Mouse (Mus musculus) c-Kit-positive CD71-negative TER-119-negative erythroid progenitor cells, embryonic 14.5 days (primary cell): Measurements from ENCODE around the gene Tgm6.

Experiments used
- DNase-seq: peaks from one replicate; pipeline ENCODE4 v3.0.0-alpha.2; 2013; ENCODE audit warnings: low read depth

Gene Tgm6

DNA sequence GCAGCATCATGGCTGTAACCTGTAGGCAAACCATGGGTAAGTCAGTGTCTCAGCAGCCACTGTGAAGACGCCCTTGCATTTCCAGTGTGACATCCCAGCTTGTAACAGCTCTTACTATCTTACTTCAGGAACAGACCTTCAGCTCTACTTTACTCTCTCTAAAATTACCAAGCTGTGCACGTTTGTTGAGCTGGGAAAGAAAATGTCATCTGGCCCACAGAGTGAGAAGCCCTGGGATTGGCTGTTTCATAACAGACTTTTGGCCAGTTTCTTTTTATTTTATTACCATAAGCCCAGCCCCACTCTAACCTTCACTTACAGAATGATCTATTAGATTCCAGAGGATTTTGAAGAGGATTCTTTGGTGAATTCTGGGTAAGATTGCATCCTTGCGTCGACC is at the start of gene Tgm6:
Gene Tgm6, plus strand, starts transcription at position 301 of the 400 bp plus-strand sequence.
- no peak for DNase-seq

DNA sequence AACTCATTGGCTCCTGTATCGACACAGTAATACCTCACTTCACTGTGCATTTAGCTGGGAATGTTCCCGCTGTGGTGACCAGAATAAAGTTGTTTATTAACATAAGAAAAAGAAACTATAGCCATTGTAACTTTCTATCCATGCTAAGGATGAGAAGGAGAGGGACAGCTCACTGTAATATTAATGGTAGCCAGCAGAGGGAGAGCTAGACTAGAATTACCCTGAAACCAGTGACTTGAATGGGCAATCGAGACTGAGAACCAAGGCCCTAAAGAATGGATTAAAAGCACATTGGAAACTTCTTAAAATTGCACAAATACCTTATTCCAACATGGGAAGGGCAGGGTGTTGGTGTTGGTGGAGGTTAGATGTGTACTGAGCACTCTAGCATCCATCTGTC is 44.0 kb upstream of the Tgm6 start:
- peak; percentile 17 for DNase-seq

DNA sequence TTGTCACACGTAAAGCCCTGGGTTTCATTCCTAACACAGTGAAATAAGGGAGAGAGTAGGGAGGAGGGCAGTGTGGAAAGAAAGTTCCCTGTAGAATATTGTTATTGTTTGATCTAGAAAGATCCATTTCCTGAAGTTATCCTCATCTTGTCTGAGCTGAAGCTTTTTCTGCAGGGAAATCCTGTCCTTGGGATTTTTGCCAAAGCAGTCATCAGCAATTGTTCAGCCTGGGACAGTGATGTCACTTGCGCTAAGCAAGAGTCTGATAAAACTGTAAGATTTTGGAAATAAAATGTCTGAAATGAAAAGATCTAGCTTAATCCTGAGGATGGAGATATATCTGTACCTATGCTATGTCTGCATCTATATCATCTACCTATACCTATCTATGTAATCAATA is 41.8 kb upstream of the Tgm6 start:
- DNase-seq: no peak

DNA sequence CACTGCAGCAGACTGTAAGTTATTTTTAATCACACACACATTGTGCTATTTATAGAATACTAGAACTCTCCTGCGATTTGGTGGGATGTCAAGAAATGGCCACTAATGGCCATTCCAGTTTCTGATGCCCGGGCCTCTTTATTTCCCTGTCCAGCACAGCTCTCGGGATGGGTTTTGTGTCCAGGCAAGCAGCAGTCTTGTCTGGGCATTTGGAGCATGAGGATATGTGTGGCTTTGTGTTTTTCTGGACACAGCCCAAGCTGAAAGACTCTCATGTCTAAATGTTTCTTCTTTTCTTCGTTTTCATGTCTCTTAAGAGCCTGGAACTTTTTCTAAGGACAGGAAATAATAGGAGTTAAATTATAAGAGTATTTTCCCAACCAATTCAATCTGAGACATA is 588 bp downstream of the Tgm6 start:
- no peak for DNase-seq

DNA sequence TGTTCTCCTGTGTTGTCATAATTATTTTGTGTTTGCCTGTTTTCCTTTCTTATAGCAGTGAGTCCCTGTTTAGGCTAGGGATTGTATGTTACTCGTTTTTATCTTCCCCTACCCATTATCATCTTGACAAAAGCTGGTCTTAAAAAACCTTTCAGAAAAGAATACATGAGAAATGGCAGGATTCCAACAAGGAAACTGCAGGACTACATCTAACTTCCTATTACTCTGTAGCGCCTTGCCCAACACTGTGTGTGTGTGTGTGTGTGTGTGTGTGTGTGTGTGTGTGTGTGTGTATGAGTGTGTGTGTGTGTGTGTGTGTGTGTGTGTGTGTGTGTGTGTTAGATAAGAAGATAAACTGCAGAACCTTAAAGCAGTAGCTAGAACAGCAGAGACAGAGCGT is 1.2 kb downstream of the Tgm6 start:
- no peak for DNase-seq

DNA sequence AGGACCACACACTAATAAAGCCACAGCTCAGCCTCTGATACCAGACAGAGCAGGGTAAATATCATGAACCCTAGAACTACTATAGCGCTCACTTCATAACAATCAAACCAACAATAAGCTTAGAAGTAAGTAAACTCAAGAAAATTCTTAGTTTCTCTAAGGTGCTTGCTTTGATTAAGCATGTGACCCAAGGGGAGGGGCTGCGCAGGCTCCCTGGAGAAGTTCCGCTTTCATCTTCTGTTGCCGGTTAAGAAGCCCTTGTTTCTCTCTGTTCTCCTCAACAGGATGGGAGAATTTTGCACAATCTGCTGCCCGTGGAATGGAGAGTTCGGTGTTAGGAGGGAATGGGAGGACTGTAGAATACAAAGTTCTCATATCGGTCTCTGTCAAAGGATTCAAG is 6.4 kb downstream of the Tgm6 start:
- DNase-seq: no peak

DNA sequence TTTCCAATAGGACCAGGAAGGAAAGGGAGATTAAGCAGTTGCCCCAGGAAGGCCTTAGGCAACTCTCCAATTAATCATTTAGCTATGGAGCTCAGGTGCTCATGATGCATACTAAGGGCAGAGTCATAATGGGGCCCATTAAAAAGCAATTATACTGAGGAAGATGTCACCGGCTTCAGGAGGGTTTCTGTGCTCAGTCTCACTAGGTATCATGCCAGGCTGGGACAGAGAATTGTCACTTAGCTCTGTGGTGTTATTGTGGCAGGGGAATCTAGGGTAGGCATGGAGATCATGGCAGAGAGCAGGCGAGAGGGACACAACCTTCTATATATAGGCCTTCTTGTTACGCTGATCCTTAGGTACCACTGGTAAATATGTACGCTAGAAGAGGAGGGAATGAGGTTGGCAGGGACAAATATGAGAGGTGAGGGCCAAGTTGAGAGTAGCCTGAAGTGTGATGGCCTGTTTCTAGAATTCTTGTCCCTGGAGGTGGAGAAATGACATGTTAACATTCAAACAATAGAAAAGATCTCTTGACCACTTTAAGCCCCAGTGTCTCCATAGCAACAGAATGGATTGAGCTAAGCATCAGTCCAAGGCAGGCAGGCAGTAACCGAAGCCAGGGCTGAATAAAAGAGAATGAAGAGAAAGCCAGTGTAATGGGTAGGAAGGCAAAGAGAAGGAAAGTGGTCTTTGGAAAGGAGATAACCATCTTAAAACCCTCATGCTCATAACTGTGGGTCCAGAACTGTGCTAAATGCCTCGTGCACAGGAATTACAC is 13.3 kb downstream of the Tgm6 start:
- no peak for DNase-seq

DNA sequence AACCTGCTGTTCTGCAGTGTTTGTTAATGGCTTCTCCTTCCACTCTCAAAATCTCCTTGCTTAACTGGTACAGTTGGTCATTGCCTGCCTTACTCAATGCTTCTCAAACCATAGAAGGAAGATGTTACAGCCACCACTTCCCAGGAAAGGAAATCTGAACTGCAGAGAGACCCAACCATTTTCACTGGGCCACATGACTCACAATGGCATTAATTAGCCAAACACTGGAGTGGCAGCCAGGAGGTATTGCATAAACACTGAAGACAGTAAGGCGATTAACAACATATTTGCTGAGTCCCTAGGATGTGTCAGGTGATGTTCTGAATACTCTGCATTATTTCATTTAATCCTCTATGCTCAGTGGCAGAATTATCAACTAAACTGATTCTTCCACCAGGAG is 13.9 kb downstream of the Tgm6 start:
- DNase-seq: no peak

DNA sequence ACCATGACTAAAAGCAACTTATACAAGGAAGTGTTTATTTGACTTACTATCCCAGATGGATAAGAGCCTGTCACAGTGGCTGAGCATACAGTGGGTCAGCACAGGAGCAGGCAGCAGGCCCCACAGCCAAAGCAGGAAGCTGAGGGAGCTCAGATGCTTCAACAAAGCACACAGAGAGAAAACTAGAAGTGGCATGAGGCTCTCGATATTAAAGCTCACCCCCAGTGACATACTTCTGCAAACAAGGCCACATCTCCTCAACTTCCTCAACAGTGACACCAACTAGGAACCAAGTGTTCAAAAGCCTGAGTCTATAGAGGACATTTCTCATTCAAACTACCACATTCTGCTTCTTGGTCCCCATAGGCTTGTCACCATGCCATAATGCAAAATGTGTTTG is 17.5 kb downstream of the Tgm6 start:
- no peak for DNase-seq

DNA sequence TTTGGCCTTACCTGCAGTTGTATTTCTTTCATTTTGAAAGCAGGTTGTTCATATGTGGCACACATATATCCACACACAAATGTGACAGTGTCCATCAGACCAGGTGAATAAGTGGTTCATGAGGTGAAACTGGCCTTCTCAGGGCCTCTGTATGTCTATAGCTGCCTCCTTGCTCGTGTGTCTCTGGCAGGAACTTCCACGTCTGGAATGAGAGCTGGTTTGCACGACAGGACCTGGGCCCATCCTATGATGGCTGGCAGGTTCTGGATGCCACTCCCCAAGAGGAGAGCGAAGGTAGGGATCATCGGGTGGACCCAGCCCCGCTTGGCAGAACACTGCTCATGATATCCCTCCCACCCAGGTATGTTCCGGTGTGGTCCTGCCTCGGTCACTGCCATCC is 30.8 kb downstream of the Tgm6 start:
- no peak for DNase-seq

DNA sequence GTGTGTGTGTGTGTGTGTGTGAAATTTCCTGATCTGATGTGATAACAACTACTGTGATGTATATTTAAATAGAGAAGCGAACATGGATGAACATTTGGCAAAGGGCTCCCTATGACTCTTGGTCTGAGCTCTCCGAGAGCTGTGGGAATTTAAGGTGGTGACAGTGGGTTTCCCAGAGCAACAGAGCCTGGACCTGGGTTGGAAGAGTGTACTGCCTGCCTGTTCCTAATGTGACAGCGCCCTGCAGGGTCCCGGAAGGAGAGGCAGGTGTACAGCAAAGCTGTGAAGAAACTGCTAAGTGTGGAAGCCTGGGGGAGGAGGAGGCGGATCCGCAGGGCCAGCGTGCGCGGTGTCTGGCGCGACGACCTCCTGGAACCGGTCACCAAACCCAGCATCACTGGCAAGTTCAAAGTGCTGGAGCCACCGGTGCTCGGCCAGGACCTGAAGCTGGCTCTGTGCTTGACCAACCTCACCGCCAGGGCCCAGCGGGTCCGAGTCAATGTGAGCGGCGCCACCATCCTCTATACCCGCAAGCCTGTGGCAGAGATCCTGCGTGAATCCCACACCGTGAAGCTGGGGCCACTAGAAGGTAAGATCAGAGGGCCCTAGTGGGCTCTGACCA is 32.6 kb downstream of the Tgm6 start:
- no peak for DNase-seq

DNA sequence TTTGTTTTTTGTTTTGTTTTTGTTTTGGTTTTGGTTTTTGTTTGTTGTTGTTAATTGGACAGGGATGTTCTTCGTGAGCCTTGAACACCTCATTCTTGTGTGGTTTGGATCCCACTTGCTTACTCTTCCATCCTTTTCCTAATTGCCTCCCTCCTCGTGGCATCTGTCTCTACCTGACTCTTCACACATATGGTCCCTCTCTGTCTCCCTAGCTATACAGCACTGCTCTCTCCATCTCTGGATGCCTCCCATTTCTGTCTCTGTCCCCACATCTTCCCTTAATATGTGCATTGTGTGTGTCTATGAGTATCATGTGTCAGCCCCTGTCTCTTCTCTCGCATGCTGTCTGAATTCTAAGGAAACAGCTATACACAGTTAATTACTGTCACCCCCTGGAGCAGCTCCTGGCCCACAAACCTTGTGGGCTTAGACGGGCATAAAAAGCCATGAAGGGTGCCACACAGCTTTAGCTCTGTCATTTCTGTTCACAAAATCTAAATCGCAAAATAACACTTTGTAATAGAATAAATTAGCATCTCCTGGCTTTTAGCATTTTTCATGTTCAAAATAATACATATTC is 34.0 kb downstream of the Tgm6 start:
- no peak for DNase-seq

DNA sequence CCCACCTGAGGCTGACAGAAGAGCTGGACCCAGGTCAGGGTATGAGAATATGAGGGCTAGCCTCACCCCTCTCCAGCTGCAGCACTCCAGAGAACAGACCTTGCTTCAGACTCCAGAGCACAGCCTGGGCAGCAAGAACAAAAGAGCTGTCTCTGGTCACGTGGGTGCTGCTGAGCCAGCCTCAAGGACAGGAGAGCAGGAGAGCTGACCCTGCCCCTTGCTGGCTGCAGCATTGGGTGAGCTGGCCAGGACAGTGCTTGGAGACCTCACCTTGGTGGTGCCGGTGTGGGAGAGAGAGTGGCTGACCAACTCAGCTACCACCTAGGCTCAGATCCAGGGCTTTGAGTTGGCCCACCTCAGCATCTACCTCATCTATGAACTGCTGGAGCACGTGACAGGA is 43.0 kb downstream of the Tgm6 start:
- DNase-seq: no peak

DNA sequence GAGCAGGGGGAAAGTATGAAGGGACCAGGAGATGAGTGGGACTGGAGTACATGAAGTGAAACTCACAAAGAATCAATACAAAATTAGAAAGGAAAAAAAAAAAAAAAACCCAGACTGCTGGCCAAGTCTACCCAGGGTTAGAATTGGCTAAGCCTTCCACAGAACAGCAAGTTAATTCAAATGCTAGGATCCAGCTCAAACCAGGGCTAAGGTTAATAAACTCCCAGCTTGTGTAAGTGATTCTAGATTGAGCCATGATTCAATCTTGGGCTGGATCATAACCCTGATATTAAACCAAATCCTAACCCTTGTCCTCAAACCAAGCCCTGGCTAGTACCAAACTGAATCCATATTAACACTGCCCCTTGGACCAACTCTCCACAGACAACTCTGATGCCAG is 43.6 kb downstream of the Tgm6 start:
- no peak for DNase-seq

DNA sequence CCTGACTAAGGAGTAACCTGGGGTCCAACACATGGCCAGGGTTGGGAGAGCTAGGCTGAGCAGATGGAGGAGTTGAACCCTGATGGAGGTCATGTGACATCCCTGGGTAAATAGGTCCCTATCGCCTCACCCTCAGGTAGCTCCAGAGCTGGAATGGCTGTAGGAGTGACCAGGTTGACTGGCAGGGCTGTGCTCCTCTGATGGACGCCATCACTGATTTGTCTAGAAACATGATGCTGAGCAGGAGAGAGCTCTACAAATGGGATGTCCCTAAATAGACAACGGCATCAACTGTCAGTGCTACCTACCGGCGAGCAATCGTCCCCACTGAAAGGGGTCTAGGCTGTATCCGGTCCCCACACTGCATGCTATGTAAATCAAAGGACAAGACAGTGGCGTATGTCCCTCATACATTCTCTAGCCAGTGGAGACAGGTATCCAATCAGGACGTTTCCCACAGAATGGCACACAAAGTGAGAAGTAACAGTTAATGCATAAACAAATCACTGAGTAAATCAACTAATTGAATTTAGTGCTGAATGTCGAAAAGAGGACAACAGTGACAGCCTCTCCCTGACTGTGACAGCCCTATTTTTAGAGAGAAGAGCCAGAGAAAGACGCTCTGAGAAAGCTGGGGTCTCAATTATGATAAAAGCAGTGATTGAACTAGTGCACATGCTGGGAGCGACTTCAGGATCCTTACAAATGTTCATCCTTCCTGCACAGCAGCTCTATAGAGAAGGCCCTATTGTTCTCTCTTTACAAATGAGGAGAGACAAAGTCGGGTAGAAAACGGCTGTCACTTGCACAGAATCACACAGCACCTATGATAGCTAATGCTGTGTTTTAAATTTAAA is 45.2 kb downstream of the Tgm6 start:
- no peak for DNase-seq

DNA sequence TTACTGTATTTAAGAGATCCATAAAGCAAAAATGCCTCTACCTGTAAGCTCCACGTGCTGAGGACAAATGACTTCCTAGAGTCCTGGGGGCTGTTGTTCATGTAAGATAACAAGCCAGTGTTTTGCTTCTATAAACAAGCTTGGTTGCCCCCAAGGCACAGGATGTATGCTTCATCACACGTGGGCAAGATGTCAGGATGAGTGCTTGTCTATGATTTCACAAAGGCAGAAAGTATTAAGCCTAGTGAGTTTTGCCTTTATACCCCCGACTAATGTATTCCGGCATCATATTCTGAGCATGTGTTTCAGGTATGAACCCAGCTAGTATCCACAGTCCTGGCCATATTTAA is 45.8 kb downstream of the Tgm6 start:
- DNase-seq: no peak

DNA sequence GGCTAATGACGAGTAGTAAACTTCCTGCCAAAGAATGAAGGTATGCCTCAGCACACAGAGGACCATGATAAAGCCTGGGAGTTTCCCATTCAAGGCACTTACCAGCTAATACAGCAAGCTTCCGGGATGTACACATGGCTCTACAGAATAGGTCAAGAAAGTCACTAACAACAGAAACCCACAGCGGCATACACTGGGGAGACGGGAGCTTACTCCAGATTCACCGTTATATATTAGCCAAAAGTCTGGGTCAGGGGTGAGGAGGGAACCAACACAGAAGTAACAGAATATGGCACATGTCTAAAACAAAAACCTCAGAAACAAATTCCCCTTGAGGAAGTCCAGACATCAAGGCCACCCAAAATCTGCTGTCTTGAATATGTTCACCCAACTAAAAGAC is 50.5 kb downstream of the Tgm6 start:
- DNase-seq: no peak

DNA sequence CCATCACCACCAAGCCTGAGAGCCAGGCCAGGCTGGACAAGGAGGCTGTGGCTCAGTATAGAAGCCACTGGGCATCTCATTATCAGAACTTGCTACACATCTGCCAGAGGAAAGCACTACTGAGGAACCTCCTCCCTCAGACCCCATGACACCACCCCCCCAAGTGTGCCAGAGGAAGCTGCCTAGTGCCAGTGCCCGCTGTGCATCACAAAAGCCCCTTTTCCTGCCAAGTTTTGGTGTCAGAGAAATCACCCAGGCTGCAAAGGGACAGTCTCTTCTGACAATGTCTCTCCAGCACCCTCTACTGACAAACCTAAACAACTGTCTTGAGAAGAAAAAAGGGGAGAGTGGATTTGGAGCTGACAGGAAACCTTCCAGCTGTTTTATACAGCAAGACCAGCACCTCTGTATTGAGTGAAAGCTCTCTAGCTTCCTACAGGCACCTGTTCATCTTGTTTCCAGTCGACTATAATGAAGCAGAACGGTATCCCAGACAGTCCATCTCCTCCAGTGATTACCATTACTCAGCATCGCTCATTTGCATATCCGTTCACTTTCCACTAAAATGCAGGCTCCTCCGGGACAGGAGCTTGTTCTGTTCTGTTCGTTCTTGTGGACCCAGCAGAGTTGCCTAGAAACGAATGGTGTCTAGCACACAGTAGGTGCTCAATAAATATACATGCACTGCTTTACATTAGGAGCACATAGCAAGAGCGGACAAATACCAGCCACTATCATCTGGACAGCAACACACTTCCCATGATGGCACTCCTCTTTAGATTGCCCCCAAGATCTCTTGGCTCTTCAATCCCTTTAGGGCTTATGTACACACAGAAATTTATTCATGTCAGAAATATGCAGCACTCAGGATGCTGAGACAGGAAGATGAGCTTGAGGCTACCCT is 54.3 kb downstream of the Tgm6 start:
- no peak for DNase-seq

DNA sequence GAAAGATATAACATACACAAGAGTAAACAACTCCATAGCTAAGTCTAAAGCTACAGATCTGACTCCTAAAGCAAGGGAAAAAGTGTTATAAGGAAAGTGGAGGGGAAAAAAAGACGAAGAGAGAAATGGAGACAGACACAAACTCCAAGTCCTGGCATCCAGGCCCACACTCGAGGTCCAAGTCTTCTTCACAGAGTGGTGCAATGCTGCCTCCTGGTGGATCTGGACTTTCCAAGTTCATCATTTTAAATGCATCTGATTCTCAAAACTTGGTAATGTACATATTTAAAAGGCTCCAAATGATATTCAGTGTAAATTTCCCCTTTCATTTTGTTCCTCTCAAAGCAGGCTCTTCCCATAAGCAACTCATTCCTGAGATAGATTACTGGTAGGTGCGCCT is 55.6 kb downstream of the Tgm6 start:
- peak; percentile 55 for DNase-seq

DNA sequence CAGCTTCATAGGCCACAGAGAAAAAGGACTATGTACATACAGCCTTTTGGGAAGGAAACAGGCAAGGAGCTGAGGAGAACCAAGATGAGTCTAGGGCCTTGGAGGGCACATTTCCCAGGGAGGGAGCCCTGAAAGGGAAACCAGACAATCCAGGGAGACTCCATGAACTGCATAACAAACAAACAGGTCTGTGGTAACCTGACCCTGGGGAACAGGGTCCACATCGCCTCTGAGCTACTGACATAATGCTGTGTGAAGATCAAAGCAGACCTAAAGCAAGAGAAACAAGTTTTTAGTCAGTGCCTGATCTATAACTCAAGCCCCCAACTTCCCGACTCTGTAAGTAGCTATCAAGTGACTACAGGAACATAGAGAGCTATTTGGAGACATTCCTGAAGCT is 59.5 kb downstream of the Tgm6 start:
- DNase-seq: no peak

DNA sequence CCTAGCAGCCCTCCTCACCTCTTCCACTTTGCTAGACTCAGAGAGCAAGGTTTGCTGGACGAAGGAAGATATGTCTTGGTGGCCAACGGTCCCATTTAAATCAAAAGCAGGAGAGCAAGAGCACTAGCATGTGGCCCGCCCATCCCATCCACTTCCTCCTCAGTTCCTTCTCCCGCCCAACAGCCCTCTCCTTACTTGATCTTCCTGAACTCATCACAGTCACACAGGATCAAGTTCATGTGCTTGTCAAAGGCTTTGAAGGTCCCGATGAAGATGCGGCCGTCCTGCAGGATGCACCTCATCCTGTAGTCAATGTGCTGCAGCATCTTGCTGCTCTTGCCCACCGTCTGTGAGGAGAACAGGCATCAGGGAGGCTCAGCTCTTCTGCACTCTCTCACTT is 64.6 kb downstream of the Tgm6 start:
- no peak for DNase-seq

DNA sequence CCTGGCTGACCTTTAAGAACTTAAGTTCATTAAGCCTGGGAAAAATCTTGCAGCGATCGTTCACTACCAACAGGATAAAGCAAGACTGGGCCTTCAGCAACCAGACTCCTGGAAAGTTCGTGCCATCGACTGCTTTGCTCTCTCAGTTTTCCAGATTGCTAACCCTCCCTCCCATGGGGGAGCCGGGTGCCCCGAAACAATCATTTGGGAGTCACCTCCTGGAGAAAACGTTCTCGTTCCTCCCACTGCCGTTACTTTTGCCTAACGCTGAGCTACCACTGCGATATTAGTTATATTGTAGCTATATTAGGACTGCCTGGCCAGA is 66.1 kb downstream of the Tgm6 start:
- DNase-seq: no peak
